Mouse (Mus musculus): ENCODE data around the gene Med1.

Med1 gene

GRCm38 (mm10) chr11:98148551-98149301 is 44.4 kb downstream of the Med1 start:
- no peak for DNase-seq

GRCm38 (mm10) chr11:98145856-98146255 is 47.2 kb downstream of the Med1 start:
- DNase-seq: no peak

- DNase-seq: no peak
Observed at GRCm38 (mm10) chr11:98142545-98142944, 50.5 kb downstream of the Med1 start.

GRCm38 (mm10) chr11:98138894-98139293 is 54.2 kb downstream of the Med1 start:
- no peak for DNase-seq

- no peak for DNase-seq
Observed at GRCm38 (mm10) chr11:98137836-98138235, 55.3 kb downstream of the Med1 start.

GRCm38 (mm10) chr11:98134951-98135350 is 58.1 kb downstream of the Med1 start:
- DNase-seq: no peak

GRCm38 (mm10) chr11:98123424-98123823 is 69.7 kb downstream of the Med1 start:
- no peak for DNase-seq

GRCm38 (mm10) chr11:98114363-98114762 is 78.7 kb downstream of the Med1 start:
- DNase-seq: no peak

- DNase-seq: no peak
Observed at GRCm38 (mm10) chr11:98113504-98113903, 79.6 kb downstream of the Med1 start.

- no peak for DNase-seq
Observed at GRCm38 (mm10) chr11:98109706-98110105, 83.4 kb downstream of the Med1 start.

Data from kidney, postnatal 14 days (tissue).